Mouse (Mus musculus): ENCODE results near the gene Cpa4. TPM values are rescaled to one million over a fixed set of nuclear protein-coding genes. Genes with fewer than 3 reads are reported as not detected.

Gene Cpa4
- polyA plus RNA-seq, 1 experiment, result 2.1 TPM

GRCm38 (mm10) chr6:30589819-30590218 is 21.6 kb downstream of the Cpa4 start:
- TF ChIP-seq CTCF (IDR thresholded peaks at IDR 0.05; ENCODE audit: borderline replicate concordance, insufficient read depth, low read length), result no peak
- TF ChIP-seq POLR2A (IDR thresholded peaks at IDR 0.05; ENCODE audit: low read depth, low read length), result no peak
- Histone ChIP-seq H3K4me1 (ENCODE audit: control insufficient read depth, insufficient read depth, low read length) (no peaks in the 10 kb centered on the region), H3K27ac (ENCODE audit: insufficient read depth, low read length) (no peak overlapping the region), H3K4me3 (ENCODE audit: insufficient read depth, low read length) (no peak overlapping the region)

GRCm38 (mm10) chr6:30591851-30592404 is 23.8 kb downstream of the Cpa4 start:
- Histone ChIP-seq H3K27ac (ENCODE audit: insufficient read depth, low read length) (no peak overlapping the region), H3K4me1 (ENCODE audit: control insufficient read depth, insufficient read depth, low read length) (no peaks in the 10 kb centered on the region), H3K4me3 (ENCODE audit: insufficient read depth, low read length) (no peak overlapping the region)
- TF ChIP-seq POLR2A (IDR thresholded peaks at IDR 0.05; ENCODE audit: low read depth, low read length) (no peak), CTCF (IDR thresholded peaks at IDR 0.05; ENCODE audit: borderline replicate concordance, insufficient read depth, low read length) (no peak)

GRCm38 (mm10) chr6:30592417-30592974 is 24.3 kb downstream of the Cpa4 start:
- Histone ChIP-seq H3K4me1 (ENCODE audit: control insufficient read depth, insufficient read depth, low read length) (no peaks in the 10 kb centered on the region), H3K4me3 (ENCODE audit: insufficient read depth, low read length) (no peak overlapping the region), H3K27ac (ENCODE audit: insufficient read depth, low read length) (no peak overlapping the region)
- TF ChIP-seq POLR2A (IDR thresholded peaks at IDR 0.05; ENCODE audit: low read depth, low read length) (no peak), CTCF (IDR thresholded peaks at IDR 0.05; ENCODE audit: borderline replicate concordance, insufficient read depth, low read length) (no peak)

GRCm38 (mm10) chr6:30594364-30594763 is 26.2 kb downstream of the Cpa4 start:
- H3K4me3 ChIP-seq (ENCODE audit: insufficient read depth, low read length), result no peak overlapping the region
- no peak for TF ChIP-seq POLR2A (IDR thresholded peaks at IDR 0.05; ENCODE audit: low read depth, low read length)
- TF ChIP-seq CTCF (IDR thresholded peaks at IDR 0.05; ENCODE audit: borderline replicate concordance, insufficient read depth, low read length), result no peak
- no peak overlapping the region for H3K27ac ChIP-seq (ENCODE audit: insufficient read depth, low read length)
- H3K4me1 ChIP-seq (ENCODE audit: control insufficient read depth, insufficient read depth, low read length), result no peaks in the 10 kb centered on the region

- no peaks in the 10 kb centered on the region for H3K4me1 ChIP-seq (ENCODE audit: control insufficient read depth, insufficient read depth, low read length)
- H3K4me3 ChIP-seq (ENCODE audit: insufficient read depth, low read length), result no peak overlapping the region
- no peak overlapping the region for H3K27ac ChIP-seq (ENCODE audit: insufficient read depth, low read length)
- TF ChIP-seq POLR2A (IDR thresholded peaks at IDR 0.05; ENCODE audit: low read depth, low read length) (no peak), CTCF (IDR thresholded peaks at IDR 0.05; ENCODE audit: borderline replicate concordance, insufficient read depth, low read length) (no peak)
Measured at GRCm38 (mm10) chr6:30596230-30596898, 28.2 kb downstream of the Cpa4 start.

- TF ChIP-seq POLR2A (IDR thresholded peaks at IDR 0.05; ENCODE audit: low read depth, low read length) (no peak), CTCF (IDR thresholded peaks at IDR 0.05; ENCODE audit: borderline replicate concordance, insufficient read depth, low read length) (no peak)
- Histone ChIP-seq H3K4me3 (ENCODE audit: insufficient read depth, low read length) (no peak overlapping the region), H3K4me1 (ENCODE audit: control insufficient read depth, insufficient read depth, low read length) (no peaks in the 10 kb centered on the region), H3K27ac (ENCODE audit: insufficient read depth, low read length) (no peak overlapping the region)
Measured at GRCm38 (mm10) chr6:30600033-30600432, 31.9 kb downstream of the Cpa4 start.

GRCm38 (mm10) chr6:30600995-30601394 is 32.8 kb downstream of the Cpa4 start:
- no peaks in the 10 kb centered on the region for H3K4me1 ChIP-seq (ENCODE audit: control insufficient read depth, insufficient read depth, low read length)
- TF ChIP-seq CTCF (IDR thresholded peaks at IDR 0.05; ENCODE audit: borderline replicate concordance, insufficient read depth, low read length), result no peak
- no peak for TF ChIP-seq POLR2A (IDR thresholded peaks at IDR 0.05; ENCODE audit: low read depth, low read length)
- no peak overlapping the region for H3K4me3 ChIP-seq (ENCODE audit: insufficient read depth, low read length)
- no peak overlapping the region for H3K27ac ChIP-seq (ENCODE audit: insufficient read depth, low read length)

- Histone ChIP-seq H3K27ac (ENCODE audit: insufficient read depth, low read length) (no peak overlapping the region), H3K4me3 (ENCODE audit: insufficient read depth, low read length) (no peak overlapping the region), H3K4me1 (ENCODE audit: control insufficient read depth, insufficient read depth, low read length) (no peaks in the 10 kb centered on the region)
- TF ChIP-seq POLR2A (IDR thresholded peaks at IDR 0.05; ENCODE audit: low read depth, low read length), result no peak
- TF ChIP-seq CTCF (IDR thresholded peaks at IDR 0.05; ENCODE audit: borderline replicate concordance, insufficient read depth, low read length), result no peak
Measured at GRCm38 (mm10) chr6:30604342-30604867, 36.2 kb downstream of the Cpa4 start.

GRCm38 (mm10) chr6:30605111-30605510 is 36.9 kb downstream of the Cpa4 start:
- Histone ChIP-seq H3K4me3 (ENCODE audit: insufficient read depth, low read length) (no peak overlapping the region), H3K27ac (ENCODE audit: insufficient read depth, low read length) (no peak overlapping the region), H3K4me1 (ENCODE audit: control insufficient read depth, insufficient read depth, low read length) (no peaks in the 10 kb centered on the region)
- no peak for TF ChIP-seq CTCF (IDR thresholded peaks at IDR 0.05; ENCODE audit: borderline replicate concordance, insufficient read depth, low read length)
- TF ChIP-seq POLR2A (IDR thresholded peaks at IDR 0.05; ENCODE audit: low read depth, low read length), result no peak

- Histone ChIP-seq H3K4me1 (ENCODE audit: control insufficient read depth, insufficient read depth, low read length) (no peaks in the 10 kb centered on the region), H3K4me3 (ENCODE audit: insufficient read depth, low read length) (no peak overlapping the region), H3K27ac (ENCODE audit: insufficient read depth, low read length) (no peak overlapping the region)
- no peak for TF ChIP-seq CTCF (IDR thresholded peaks at IDR 0.05; ENCODE audit: borderline replicate concordance, insufficient read depth, low read length)
- TF ChIP-seq POLR2A (IDR thresholded peaks at IDR 0.05; ENCODE audit: low read depth, low read length), result no peak
Measured at GRCm38 (mm10) chr6:30605672-30606071, 37.5 kb downstream of the Cpa4 start.

Measured in embryonic fibroblast, embryonic 13.5 days (primary cell).